Mouse (Mus musculus): ENCODE measurements at regions not wholly inside any gene's neighbourhood (a gene's known extent, or its start where the extent isn't known, plus 50 kb on each side); places are given as distances from the start of the nearest gene placed in this dataset.

- DNase-seq (ENCODE audit: low read depth, low spot score), result no peak
Observed at GRCm38 (mm10) chr4:54602513-54603205, 342.2 kb upstream of the Zfp462 start.

GRCm38 (mm10) chr4:54610101-54610500 lies 334.7 kb upstream of the Zfp462 start:
- DNase-seq (ENCODE audit: low read depth, low spot score), result no peak

- DNase-seq (ENCODE audit: low read depth, low spot score), result no peak
Observed at GRCm38 (mm10) chr4:54611990-54612980, 332.6 kb upstream of the Zfp462 start.

- no peak for DNase-seq (ENCODE audit: low read depth, low spot score)
Observed at GRCm38 (mm10) chr4:54613076-54613475, 331.8 kb upstream of the Zfp462 start.

GRCm38 (mm10) chr4:54613611-54614010 lies 331.2 kb upstream of the Zfp462 start:
- no peak for DNase-seq (ENCODE audit: low read depth, low spot score)

- no peak for DNase-seq (ENCODE audit: low read depth, low spot score)
Observed at GRCm38 (mm10) chr4:54615886-54616285, 329.0 kb upstream of the Zfp462 start.

- DNase-seq (ENCODE audit: low read depth, low spot score), result no peak
Observed at GRCm38 (mm10) chr4:54624024-54624873, 320.6 kb upstream of the Zfp462 start.

GRCm38 (mm10) chr4:54636986-54637641 lies 307.7 kb upstream of the Zfp462 start:
- DNase-seq (ENCODE audit: low read depth, low spot score), result no peak

- no peak for DNase-seq (ENCODE audit: low read depth, low spot score)
Observed at GRCm38 (mm10) chr4:54646033-54646432, 298.8 kb upstream of the Zfp462 start.

GRCm38 (mm10) chr4:54646459-54646858 lies 298.4 kb upstream of the Zfp462 start:
- DNase-seq (ENCODE audit: low read depth, low spot score), result no peak

- DNase-seq (ENCODE audit: low read depth, low spot score), result no peak
Observed at GRCm38 (mm10) chr4:54648254-54648653, 296.6 kb upstream of the Zfp462 start.

- no peak for DNase-seq (ENCODE audit: low read depth, low spot score)
Observed at GRCm38 (mm10) chr4:54651646-54652110, 293.2 kb upstream of the Zfp462 start.

GRCm38 (mm10) chr4:54652111-54653021 lies 292.5 kb upstream of the Zfp462 start:
- DNase-seq (ENCODE audit: low read depth, low spot score), result no peak

GRCm38 (mm10) chr4:54653097-54653776 lies 291.6 kb upstream of the Zfp462 start:
- no peak for DNase-seq (ENCODE audit: low read depth, low spot score)

All from brain, embryonic 18.5 days (tissue).